Mouse (Mus musculus): ENCODE data around the gene Gm5901. TPM values are rescaled to one million over a fixed set of nuclear protein-coding genes. Genes with fewer than 3 reads are reported as not detected.
"Not testable (repeated sequence)": the region's sequence is repeated elsewhere in the genome, so short reads cannot be mapped to it uniquely, and the experiment has no call there.

The Gm5901 gene
- polyA plus RNA-seq, 1 experiment from 2014 or later: not detected

- Histone ChIP-seq H3K4me3 (replicated peaks; ENCODE audit: low read length) (no peak overlapping the region), H3K27ac (ENCODE audit: low read length) (no peak overlapping the region; the same call in 1 of the 2 replicates), H3K9me3 (replicated peaks; ENCODE audit: control insufficient read depth, low read length) (no peaks in the 10 kb centered on the region), H3K4me2 (ENCODE audit: low read depth, low read length) (no peak overlapping the region), H3K4me1 (ENCODE audit: control insufficient read depth, insufficient read depth, low read length) (peaks cover 8% of the 10 kb centered on the region; the same call in 1 of the 2 replicates), H3K27me3 (ENCODE audit: control insufficient read depth, insufficient read depth, low read length) (no peaks in the 10 kb centered on the region), H3K36me3 (ENCODE audit: control insufficient read depth, insufficient read depth, low read length) (no peaks in the 10 kb centered on the region), H3K9ac (ENCODE audit: low read length) (no peak overlapping the region)
- ATAC-seq (ENCODE audit: insufficient read depth, low FRiP score): no peak
Observed at GRCm38 (mm10) chr7:105396126-105396525, 21.3 kb downstream of the Gm5901 start.

DNA sequence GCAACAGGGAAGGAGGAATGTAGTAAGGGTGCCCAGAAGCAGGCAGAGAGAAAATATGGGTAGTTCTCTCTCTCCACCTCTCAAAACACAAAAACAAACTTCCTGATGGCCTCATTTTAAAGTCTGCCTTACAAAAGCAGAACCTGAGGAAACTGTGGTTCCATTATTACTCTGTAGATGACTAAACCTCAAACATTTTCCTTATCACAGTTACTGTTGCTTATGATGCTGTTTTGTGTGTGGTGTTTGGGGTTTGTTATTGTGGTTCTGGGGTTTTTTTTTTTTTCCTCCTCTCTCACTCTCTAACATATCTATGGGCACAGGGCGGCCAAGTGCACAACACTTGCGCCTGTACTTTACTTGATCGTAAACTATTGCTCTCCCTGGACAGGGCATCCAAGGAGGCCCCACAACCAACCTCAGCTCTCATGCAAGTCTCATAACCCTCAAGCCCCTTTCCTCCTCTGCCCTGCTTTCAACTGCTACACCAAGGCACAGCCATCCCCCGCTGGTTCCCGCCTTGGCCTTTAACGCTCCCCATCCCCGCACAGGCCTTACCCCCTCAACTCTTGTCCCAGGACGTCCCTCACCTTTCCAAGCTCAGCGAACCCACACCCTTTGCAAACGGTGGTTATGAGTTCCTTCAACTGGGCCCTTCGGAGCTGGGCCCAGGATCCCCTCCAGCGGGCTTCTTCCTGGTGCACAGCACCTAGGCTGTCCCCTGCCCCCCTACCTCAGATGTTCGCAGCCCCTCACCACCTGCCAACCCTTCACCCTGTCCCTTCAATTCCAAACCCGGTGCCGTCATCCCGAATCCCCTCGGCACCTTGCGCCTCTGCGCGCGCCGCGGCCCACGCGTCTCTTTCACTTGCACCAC is 24.5 kb downstream of the Gm5901 start:
- Histone ChIP-seq H3K4me1 (ENCODE audit: control insufficient read depth, insufficient read depth, low read length) (peaks cover 8% of the 10 kb centered on the region; the same call in 1 of the 2 replicates), H3K27ac (ENCODE audit: low read length) (peak overlapping the region; percentile 85), H3K9ac (ENCODE audit: low read length) (peak overlapping the region; percentile 95), H3K4me2 (ENCODE audit: low read depth, low read length) (peak overlapping the region; percentile 92), H3K36me3 (ENCODE audit: control insufficient read depth, insufficient read depth, low read length) (no peaks in the 10 kb centered on the region), H3K27me3 (ENCODE audit: control insufficient read depth, insufficient read depth, low read length) (no peaks in the 10 kb centered on the region), H3K9me3 (replicated peaks; ENCODE audit: control insufficient read depth, low read length) (no peaks in the 10 kb centered on the region), H3K4me3 (replicated peaks; ENCODE audit: low read length) (peak overlapping the region; percentile 93)
- ATAC-seq (ENCODE audit: insufficient read depth, low FRiP score): peak; percentile 7; the same call in 1 of the 2 replicates
- under 1% methylated on average over 25 of the region's 25 CpGs for WGBS

DNA sequence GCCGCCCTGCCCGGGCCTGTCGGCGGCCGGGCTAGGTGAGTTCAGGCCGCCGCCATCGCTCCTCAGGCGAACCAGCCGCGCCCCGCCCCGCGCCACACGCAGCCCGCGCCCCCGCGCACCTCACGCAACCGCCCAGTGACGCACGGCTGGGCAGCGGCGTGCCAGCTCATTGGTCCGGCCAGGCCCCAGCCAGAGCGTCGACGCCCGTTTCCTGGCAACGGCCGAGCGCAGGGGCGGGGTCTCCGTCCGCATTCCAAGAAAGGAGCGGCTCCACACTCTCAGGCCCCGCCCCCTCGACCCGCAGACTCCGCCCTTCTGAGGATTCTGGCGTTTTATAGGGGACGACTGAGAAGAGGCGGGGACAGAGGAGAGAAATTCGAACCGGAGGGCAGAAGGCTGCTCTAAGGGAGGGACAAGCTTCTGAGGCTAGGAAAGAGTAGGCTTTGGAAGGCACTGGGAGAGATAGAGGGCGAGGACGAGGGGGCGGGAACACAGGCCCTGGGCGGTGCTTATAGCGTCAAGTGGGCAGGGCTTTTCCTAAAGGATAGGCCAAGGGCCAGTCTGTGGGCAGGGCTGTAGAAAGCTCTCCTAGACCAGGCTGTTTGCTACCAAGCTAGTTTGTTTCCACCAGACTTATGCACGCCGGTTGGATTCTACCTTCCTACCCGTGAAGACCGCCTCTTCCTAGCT is 25.2 kb downstream of the Gm5901 start, which contains the start of gene Fam160a2:
Fam160a2 (minus strand) TSS at position 120 of the 690 bp plus-strand sequence.
- WGBS: under 1% methylated on average over 55 of the region's 55 CpGs
- H3K4me1 ChIP-seq (ENCODE audit: control insufficient read depth, insufficient read depth, low read length): peaks cover 8% of the 10 kb centered on the region; the same call in 1 of the 2 replicates
- H3K27me3 ChIP-seq (ENCODE audit: control insufficient read depth, insufficient read depth, low read length): no peaks in the 10 kb centered on the region
- ATAC-seq (ENCODE audit: insufficient read depth, low FRiP score): peak; percentile 98
- H3K27ac ChIP-seq (ENCODE audit: low read length): peak within 1 kb of the TSS; percentile 87
- peak within 1 kb of the TSS; percentile 95 for H3K9ac ChIP-seq (ENCODE audit: low read length)
- H3K4me3 ChIP-seq (replicated peaks; ENCODE audit: low read length): peak within 1 kb of the TSS; percentile 93
- H3K36me3 ChIP-seq (ENCODE audit: control insufficient read depth, insufficient read depth, low read length): no peaks in the 10 kb centered on the region
- H3K9me3 ChIP-seq (replicated peaks; ENCODE audit: control insufficient read depth, low read length): no peaks in the 10 kb centered on the region
- H3K4me2 ChIP-seq (ENCODE audit: low read depth, low read length): peak within 1 kb of the TSS; percentile 92

DNA sequence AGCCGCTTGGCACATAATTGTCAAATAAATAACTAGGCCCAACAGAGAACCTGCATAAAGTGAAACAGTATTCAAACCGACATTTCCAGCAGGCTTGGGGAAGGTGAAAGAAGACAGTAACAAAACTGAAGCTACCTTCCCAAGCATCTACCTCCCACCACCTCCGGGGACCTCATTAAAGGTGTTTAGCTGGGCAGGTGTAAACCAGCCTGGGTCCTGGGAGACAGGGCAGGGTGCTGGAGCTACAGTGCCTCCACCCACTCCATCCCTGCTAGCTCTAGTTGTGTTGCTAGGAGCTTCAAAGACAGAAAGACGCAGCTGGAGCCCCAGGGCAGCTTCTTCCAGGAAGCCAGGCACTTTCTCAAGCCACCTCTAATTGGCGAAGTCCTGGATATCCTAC is 29.4 kb downstream of the Gm5901 start, which contains the start of gene Cnga4:
Cnga4 (plus strand) TSS at position 301 of the 400 bp plus-strand sequence.
- Histone ChIP-seq H3K9ac (ENCODE audit: low read length) (no peak within 1 kb of the TSS), H3K36me3 (ENCODE audit: control insufficient read depth, insufficient read depth, low read length) (no peaks in the 10 kb centered on the region), H3K9me3 (replicated peaks; ENCODE audit: control insufficient read depth, low read length) (no peaks in the 10 kb centered on the region), H3K4me3 (replicated peaks; ENCODE audit: low read length) (no peak within 1 kb of the TSS), H3K4me2 (ENCODE audit: low read depth, low read length) (no peak within 1 kb of the TSS), H3K27ac (ENCODE audit: low read length) (no peak within 1 kb of the TSS), H3K4me1 (ENCODE audit: control insufficient read depth, insufficient read depth, low read length) (no peaks in the 10 kb centered on the region), H3K27me3 (ENCODE audit: control insufficient read depth, insufficient read depth, low read length) (no peaks in the 10 kb centered on the region)
- ATAC-seq (ENCODE audit: insufficient read depth, low FRiP score): no peak
- 66% methylated on average over 5 of the region's 5 CpGs for WGBS

- no peaks in the 10 kb centered on the region for H3K4me1 ChIP-seq (ENCODE audit: control insufficient read depth, insufficient read depth, low read length)
- no peaks in the 10 kb centered on the region for H3K9me3 ChIP-seq (replicated peaks; ENCODE audit: control insufficient read depth, low read length)
- H3K9ac ChIP-seq (ENCODE audit: low read length): no peak overlapping the region
- ATAC-seq (ENCODE audit: insufficient read depth, low FRiP score): no peak
- H3K36me3 ChIP-seq (ENCODE audit: control insufficient read depth, insufficient read depth, low read length): no peaks in the 10 kb centered on the region
- no peak overlapping the region for H3K4me2 ChIP-seq (ENCODE audit: low read depth, low read length)
- WGBS: 52% methylated on average over 1 of the region's 1 CpGs
- no peak overlapping the region for H3K27ac ChIP-seq (ENCODE audit: low read length)
- no peak overlapping the region for H3K4me3 ChIP-seq (replicated peaks; ENCODE audit: low read length)
- no peaks in the 10 kb centered on the region for H3K27me3 ChIP-seq (ENCODE audit: control insufficient read depth, insufficient read depth, low read length)
Observed at GRCm38 (mm10) chr7:105406322-105406721, 31.5 kb downstream of the Gm5901 start.

GRCm38 (mm10) chr7:105411874-105412632 is 37.2 kb downstream of the Gm5901 start:
- H3K9ac ChIP-seq (ENCODE audit: low read length); H3K27me3 ChIP-seq (ENCODE audit: control insufficient read depth, insufficient read depth, low read length); H3K4me3 ChIP-seq (replicated peaks; ENCODE audit: low read length); H3K36me3 ChIP-seq (ENCODE audit: control insufficient read depth, insufficient read depth, low read length); ATAC-seq (ENCODE audit: insufficient read depth, low FRiP score); H3K4me2 ChIP-seq (ENCODE audit: low read depth, low read length); H3K9me3 ChIP-seq (replicated peaks; ENCODE audit: control insufficient read depth, low read length); H3K27ac ChIP-seq (ENCODE audit: low read length); H3K4me1 ChIP-seq (ENCODE audit: control insufficient read depth, insufficient read depth, low read length): not testable (repeated sequence)
- WGBS: 54% methylated on average over 8 of the region's 8 CpGs

GRCm38 (mm10) chr7:105414385-105414784 is 39.5 kb downstream of the Gm5901 start:
- H3K27me3 ChIP-seq (ENCODE audit: control insufficient read depth, insufficient read depth, low read length): no peaks in the 10 kb centered on the region
- H3K36me3 ChIP-seq (ENCODE audit: control insufficient read depth, insufficient read depth, low read length): no peaks in the 10 kb centered on the region
- no peak overlapping the region for H3K27ac ChIP-seq (ENCODE audit: low read length)
- 45% methylated on average over 6 of the region's 6 CpGs for WGBS
- no peak overlapping the region for H3K4me3 ChIP-seq (replicated peaks; ENCODE audit: low read length)
- ATAC-seq (ENCODE audit: insufficient read depth, low FRiP score): no peak
- H3K9ac ChIP-seq (ENCODE audit: low read length): no peak overlapping the region
- H3K4me1 ChIP-seq (ENCODE audit: control insufficient read depth, insufficient read depth, low read length): no peaks in the 10 kb centered on the region
- no peak overlapping the region for H3K4me2 ChIP-seq (ENCODE audit: low read depth, low read length)
- H3K9me3 ChIP-seq (replicated peaks; ENCODE audit: control insufficient read depth, low read length): no peaks in the 10 kb centered on the region

GRCm38 (mm10) chr7:105416529-105416928 is 41.7 kb downstream of the Gm5901 start:
- WGBS: 80% methylated on average over 7 of the region's 7 CpGs
- H3K27me3 ChIP-seq (ENCODE audit: control insufficient read depth, insufficient read depth, low read length): no peaks in the 10 kb centered on the region
- H3K9ac ChIP-seq (ENCODE audit: low read length): no peak overlapping the region
- no peaks in the 10 kb centered on the region for H3K9me3 ChIP-seq (replicated peaks; ENCODE audit: control insufficient read depth, low read length)
- no peak overlapping the region for H3K4me2 ChIP-seq (ENCODE audit: low read depth, low read length)
- H3K4me1 ChIP-seq (ENCODE audit: control insufficient read depth, insufficient read depth, low read length): no peaks in the 10 kb centered on the region
- H3K27ac ChIP-seq (ENCODE audit: low read length): no peak overlapping the region
- ATAC-seq (ENCODE audit: insufficient read depth, low FRiP score): no peak
- H3K4me3 ChIP-seq (replicated peaks; ENCODE audit: low read length): no peak overlapping the region
- H3K36me3 ChIP-seq (ENCODE audit: control insufficient read depth, insufficient read depth, low read length): no peaks in the 10 kb centered on the region
